Mouse (Mus musculus): ENCODE measurements at regions not wholly inside any gene's neighbourhood (a gene's known extent, or its start where the extent isn't known, plus 50 kb on each side); places are given as distances from the start of the nearest gene placed in this dataset.

DNA sequence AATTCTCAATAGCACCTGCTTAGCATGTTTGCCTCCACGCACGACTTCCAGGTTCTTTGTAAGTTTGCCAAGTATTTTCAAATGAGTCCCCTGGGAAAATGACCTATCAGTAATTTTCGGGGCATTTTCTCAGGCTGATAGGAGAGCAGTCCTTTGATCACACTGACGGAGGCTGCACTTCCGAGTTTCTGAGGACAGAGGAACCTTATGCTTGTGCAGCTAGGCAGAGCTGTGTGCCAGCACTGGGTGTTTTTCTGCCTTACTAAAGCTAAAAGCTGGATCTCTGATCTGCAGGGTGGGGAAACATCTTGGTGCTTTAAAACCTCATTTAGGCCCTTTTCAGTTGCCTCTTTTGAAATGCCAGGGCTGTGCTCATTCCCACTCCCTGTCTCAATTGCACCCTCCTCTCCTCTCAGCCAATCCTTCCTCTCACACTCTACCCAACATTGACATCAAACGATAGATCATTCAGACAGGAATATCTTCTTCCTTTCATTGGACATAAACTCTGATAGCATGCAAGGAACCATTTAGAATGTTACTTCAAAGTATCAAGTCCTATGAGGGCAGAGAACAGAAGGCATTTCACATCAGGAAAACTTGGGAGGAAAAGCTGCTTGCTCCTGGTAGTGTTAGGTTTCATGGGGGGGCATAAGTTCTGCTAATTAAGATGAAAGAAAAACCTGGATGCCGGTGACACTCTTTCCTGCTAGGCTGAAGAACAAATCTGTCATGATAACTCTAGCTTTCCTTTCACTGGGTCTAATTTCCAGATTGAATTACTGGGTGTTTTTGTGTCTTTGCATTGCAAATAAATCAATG lies 95.3 kb downstream of the Lurap1l start:
- no peak for DNase-seq (ENCODE audit: low read depth)

- DNase-seq (ENCODE audit: low read depth), result peak; percentile 68
Observed at GRCm38 (mm10) chr4:81006546-81006945, 96.1 kb downstream of the Lurap1l start.

GRCm38 (mm10) chr4:81021850-81022249 lies 111.4 kb downstream of the Lurap1l start:
- DNase-seq (ENCODE audit: low read depth), result no peak

GRCm38 (mm10) chr4:81023436-81023983 lies 113.1 kb downstream of the Lurap1l start:
- DNase-seq (ENCODE audit: low read depth), result peak; percentile 24

GRCm38 (mm10) chr4:81027558-81027957 lies 117.1 kb downstream of the Lurap1l start:
- DNase-seq (ENCODE audit: low read depth), result no peak

- DNase-seq (ENCODE audit: low read depth), result no peak
Observed at GRCm38 (mm10) chr4:81030671-81031070, 120.2 kb downstream of the Lurap1l start.

GRCm38 (mm10) chr4:81037336-81037902 lies 127.0 kb downstream of the Lurap1l start:
- DNase-seq (ENCODE audit: low read depth), result no peak

- DNase-seq (ENCODE audit: low read depth), result no peak
Observed at GRCm38 (mm10) chr4:81058227-81058626, 147.8 kb downstream of the Lurap1l start.

GRCm38 (mm10) chr4:81058809-81059208 lies 148.4 kb downstream of the Lurap1l start:
- no peak for DNase-seq (ENCODE audit: low read depth)

- DNase-seq (ENCODE audit: low read depth), result no peak
Observed at GRCm38 (mm10) chr4:81059356-81059755, 148.9 kb downstream of the Lurap1l start.

DNA sequence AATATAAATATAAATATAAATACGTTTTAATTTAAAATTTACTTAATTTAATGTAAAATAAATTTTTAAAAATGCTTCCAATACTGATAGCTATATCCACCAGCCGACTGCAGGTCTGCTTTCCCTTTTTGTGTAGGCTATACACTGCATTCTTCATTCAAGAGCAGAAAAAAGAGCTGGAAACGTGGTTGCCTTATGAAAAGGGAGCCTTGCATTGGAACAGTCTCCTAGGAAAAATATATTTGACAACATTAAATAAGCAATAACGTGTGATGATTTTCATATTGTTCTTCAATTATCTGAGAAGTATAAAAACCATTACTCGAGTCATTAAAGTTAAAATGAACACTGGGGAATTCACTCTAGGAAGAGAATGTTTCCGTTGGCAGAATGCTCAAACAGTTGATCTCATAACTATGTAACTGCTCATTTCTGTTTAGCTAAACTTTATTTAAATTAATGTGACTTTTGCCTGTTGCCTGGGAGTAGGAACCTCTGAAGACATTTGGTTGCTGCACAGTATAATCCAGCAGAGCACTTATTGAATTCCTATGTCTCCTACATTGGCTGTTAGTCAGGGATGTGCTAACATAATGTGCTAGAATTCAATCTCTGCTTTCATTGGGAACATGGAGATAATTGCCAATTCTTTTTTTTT lies 172.0 kb downstream of the Lurap1l start:
- no peak for DNase-seq (ENCODE audit: low read depth)

DNA sequence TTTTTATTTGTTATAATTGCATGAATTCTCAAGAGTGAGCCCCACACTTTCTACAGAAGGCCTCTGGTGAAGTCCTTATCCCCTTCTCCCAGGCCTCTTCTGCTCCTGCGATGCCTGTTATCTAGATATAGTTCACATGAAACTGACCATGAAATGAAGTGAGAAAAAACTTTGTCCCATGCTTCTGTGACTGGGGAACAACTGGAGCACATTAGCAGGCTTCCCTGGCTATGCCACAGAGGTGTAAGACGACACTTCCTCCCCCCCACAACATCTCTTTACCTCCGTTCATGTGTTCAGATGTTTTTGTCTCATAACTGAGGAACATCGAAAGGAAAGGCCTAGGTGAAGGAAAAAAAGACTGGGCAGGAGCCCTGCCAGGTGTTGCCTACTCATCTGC lies 174.7 kb downstream of the Lurap1l start:
- DNase-seq (ENCODE audit: low read depth), result no peak

- DNase-seq (ENCODE audit: low read depth), result no peak
Observed at GRCm38 (mm10) chr4:81096581-81096980, 186.1 kb downstream of the Lurap1l start.

DNA sequence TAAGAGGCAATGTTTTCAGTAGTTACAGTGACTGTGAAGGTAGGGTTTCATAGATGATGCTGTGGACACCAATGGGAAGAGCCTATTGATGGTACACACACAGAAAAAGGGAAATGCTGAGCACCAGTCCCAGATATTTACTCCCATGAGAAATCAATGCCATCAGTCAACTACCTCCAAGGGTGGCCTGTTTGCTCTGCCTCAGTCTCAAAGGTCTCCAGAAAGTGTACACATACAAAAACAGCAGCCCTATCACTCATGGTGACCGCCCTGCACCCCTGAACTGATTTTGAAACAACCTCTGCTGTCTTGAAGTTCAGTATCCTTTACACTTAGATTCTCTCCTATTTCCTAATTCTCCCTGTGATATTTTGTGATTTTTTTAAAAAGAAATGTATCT lies 187.2 kb downstream of the Lurap1l start:
- no peak for DNase-seq (ENCODE audit: low read depth)

DNA sequence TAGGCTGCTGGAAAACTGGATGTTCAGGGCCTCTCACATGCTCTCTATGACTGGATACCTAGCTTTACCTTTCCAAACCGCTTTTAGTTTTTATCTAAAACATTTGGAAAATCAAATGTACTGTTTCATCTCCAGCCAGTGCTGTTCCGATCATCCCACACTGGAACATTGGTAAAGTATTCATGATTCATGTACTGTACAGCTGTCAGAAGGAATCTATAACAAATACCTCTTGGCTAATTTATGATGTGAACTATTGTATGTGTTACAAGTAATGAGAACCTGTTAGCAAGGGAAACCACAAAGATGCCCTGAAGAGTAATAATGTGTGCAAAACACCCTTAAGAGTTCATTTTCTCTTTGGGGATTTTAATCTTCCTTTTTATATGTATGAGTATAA lies 190.6 kb downstream of the Lurap1l start:
- no peak for DNase-seq (ENCODE audit: low read depth)

GRCm38 (mm10) chr4:81111307-81111706 lies 200.9 kb downstream of the Lurap1l start:
- DNase-seq (ENCODE audit: low read depth), result no peak

GRCm38 (mm10) chr4:81116411-81116810 lies 206.0 kb downstream of the Lurap1l start:
- DNase-seq (ENCODE audit: low read depth), result no peak

DNA sequence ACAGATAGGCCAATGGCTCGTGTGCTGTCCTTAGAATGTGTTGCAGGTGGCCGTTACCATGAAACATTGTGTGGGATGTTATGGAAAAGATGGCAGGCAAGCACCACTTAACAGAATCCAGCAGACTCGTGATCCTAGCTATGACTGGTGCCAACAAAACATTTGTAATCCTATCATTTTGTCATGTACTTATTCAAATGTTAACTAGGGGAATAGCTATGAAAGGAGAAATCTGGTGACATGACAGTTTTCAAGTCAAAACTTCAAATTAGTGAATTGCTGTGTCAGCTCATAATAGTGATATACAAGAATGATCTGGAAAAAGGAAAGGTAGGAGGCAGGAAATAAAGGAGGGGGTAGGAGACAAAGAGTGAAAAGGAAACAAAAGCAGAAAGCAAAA lies 213.7 kb downstream of the Lurap1l start:
- no peak for DNase-seq (ENCODE audit: low read depth)

- DNase-seq (ENCODE audit: low read depth), result no peak
Observed at GRCm38 (mm10) chr4:81129874-81130273, 219.4 kb downstream of the Lurap1l start.

DNA sequence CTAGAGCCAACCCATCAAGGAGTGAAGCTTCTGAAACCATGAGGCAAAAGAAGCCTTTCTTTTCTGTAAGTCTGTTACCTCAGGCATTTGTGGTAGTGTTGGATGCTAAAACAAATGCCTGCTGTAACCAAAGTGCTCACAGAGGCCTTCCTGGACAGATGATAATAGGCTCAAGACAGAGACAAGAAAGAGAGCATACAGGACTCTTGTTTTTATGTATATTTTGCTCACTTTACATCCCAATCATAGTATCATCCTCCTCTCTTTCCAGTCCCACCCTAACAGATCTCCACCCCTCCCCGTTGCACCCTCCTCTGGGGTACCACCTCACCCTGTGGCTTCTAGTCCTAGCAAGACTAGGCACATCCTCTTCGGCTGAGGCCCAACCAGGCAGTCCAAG lies 262.7 kb downstream of the Lurap1l start:
- no peak for DNase-seq (ENCODE audit: low read depth)

- DNase-seq (ENCODE audit: low read depth), result no peak
Observed at GRCm38 (mm10) chr4:81177443-81178041, 265.1 kb downstream of the Mpdz start.

DNA sequence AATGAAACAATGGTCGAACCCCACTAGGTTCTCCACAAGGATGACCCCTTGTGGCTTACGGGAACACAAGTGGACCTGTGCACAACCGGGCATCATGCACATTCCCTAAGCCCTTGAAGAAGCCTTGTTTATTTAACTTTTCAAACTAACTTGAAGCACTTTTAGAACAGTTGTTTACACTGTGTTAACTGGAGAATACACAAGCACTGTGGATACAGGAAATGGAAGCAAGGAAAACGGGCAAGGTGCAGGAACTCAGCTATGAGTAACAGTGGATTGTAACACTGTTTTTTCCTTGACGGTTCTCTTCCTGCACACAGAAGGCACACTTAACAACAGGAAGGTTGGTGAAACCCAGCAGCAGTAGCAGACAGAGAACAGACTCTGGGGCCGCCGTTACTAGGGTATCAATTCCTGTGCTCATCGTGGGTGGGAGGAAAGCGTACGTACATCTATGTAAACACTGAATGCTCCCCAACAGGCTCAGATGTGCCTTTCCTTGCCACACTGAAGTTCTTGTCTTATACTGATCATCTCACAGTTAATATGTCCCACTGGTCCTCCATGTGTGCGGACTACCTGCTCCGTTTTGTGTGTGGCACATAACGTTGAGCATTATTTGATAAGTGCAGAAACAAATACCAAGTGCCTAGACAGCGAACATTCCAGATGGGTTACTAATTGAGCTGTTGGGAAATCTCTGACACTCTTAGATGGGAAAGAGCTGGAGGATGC lies 264.4 kb downstream of the Mpdz start:
- DNase-seq (ENCODE audit: low read depth), result no peak
